Mouse (Mus musculus): ENCODE measurements at regions not wholly inside any gene's neighbourhood (a gene's known extent, or its start where the extent isn't known, plus 50 kb on each side); places are given as distances from the start of the nearest gene placed in this dataset.

DNA sequence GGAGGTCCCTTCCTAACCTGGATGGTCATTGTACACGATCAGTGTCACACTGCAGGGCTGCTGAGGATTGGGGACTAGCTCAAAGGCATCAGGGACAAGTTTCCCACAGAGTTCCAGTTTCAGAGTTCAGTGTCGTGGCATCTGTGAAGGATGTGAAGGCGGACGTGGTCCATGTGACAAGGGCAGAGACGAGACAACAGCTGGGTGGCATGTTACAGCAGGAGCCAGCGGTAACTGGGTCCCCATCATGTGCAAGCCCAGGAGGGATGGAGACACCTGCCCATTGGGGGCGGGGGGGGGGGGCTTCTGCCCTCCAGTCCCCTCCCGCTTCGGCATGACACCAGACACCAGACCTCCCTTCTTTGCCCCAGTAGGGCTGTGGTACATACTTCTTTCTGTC, 241.6 kb downstream of the Opa1 start:
- H3K4me1 ChIP-seq (ENCODE audit: control insufficient read depth, insufficient read depth, low read length) = peaks cover 2% of the 10 kb centered on the region
- TF ChIP-seq CTCF (IDR thresholded peaks at IDR 0.05; ENCODE audit: control insufficient read depth, insufficient read depth, insufficient replicate concordance, low read depth, low read length) = no peak
- no peak for TF ChIP-seq POLR2A (IDR thresholded peaks at IDR 0.05; ENCODE audit: control insufficient read depth, low read depth, low read length)
- H3K4me3 ChIP-seq (ENCODE audit: control insufficient read depth, low read depth, low read length) = no peak overlapping the region
- H3K27ac ChIP-seq (ENCODE audit: control insufficient read depth, insufficient read depth, low read depth, low read length) = no peak overlapping the region
- no peaks in the 10 kb centered on the region for H3K36me3 ChIP-seq (ENCODE audit: control insufficient read depth, insufficient read depth, low read length)
- H3K27me3 ChIP-seq (ENCODE audit: control insufficient read depth, insufficient read depth, low read length) = no peaks in the 10 kb centered on the region

DNA sequence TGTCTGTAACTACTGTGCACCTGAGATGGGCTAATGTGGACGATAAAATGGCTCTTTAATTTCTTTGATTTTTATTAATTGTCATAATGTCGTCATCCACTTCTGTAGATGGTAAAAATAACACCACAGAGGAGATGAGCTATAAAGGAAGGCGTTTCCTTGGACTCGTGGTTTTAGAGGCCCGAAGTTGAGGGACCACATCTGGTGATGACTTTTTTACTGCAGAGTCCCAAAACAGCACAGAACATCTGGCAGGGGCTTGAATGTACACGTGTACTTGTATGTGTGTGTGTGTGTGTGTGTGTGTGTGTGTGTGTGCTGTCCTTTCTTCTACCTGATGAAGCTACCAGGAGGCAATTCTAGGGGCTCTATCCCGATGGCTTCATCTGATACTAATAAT, 242.1 kb upstream of the Hes1 start:
- H3K4me3 ChIP-seq (ENCODE audit: control insufficient read depth, low read depth, low read length) = no peak overlapping the region
- H3K27ac ChIP-seq (ENCODE audit: control insufficient read depth, insufficient read depth, low read depth, low read length) = no peak overlapping the region
- no peaks in the 10 kb centered on the region for H3K36me3 ChIP-seq (ENCODE audit: control insufficient read depth, insufficient read depth, low read length)
- no peaks in the 10 kb centered on the region for H3K27me3 ChIP-seq (ENCODE audit: control insufficient read depth, insufficient read depth, low read length)
- no peak for TF ChIP-seq POLR2A (IDR thresholded peaks at IDR 0.05; ENCODE audit: control insufficient read depth, low read depth, low read length)
- TF ChIP-seq CTCF (IDR thresholded peaks at IDR 0.05; ENCODE audit: control insufficient read depth, insufficient read depth, insufficient replicate concordance, low read depth, low read length) = no peak
- peaks cover 2% of the 10 kb centered on the region for H3K4me1 ChIP-seq (ENCODE audit: control insufficient read depth, insufficient read depth, low read length)

DNA sequence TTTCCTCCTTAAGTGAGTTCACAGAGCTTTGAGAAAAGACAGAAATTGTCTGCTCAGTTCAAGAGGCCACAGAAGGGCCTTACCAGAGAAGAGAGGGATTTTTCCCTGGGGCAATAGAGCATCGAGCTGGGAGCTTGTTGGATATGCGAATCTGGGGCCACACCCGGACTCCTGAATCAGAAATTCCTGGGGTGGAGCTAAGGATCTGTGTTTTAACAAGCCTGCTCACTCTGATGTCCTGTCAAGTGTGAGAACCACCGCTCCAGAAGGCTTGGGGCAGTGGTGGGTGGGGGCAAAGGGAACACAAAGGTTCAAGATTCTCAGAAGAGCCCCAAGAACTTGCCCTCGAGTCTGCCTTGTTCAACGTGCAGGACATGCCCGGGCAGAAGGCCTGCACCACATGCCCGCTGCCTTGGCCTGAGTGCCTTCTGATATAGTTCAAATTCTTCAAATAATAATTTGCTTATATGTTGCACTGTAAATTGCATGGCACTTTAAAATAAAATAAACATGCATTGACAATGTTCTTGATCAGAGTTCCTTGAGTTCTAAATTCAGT, 241.3 kb upstream of the Hes1 start:
- peaks cover 2% of the 10 kb centered on the region for H3K4me1 ChIP-seq (ENCODE audit: control insufficient read depth, insufficient read depth, low read length)
- no peak overlapping the region for H3K4me3 ChIP-seq (ENCODE audit: control insufficient read depth, low read depth, low read length)
- no peaks in the 10 kb centered on the region for H3K36me3 ChIP-seq (ENCODE audit: control insufficient read depth, insufficient read depth, low read length)
- TF ChIP-seq POLR2A (IDR thresholded peaks at IDR 0.05; ENCODE audit: control insufficient read depth, low read depth, low read length) (no peak), CTCF (IDR thresholded peaks at IDR 0.05; ENCODE audit: control insufficient read depth, insufficient read depth, insufficient replicate concordance, low read depth, low read length) (no peak)
- no peaks in the 10 kb centered on the region for H3K27me3 ChIP-seq (ENCODE audit: control insufficient read depth, insufficient read depth, low read length)
- no peak overlapping the region for H3K27ac ChIP-seq (ENCODE audit: control insufficient read depth, insufficient read depth, low read depth, low read length)

DNA sequence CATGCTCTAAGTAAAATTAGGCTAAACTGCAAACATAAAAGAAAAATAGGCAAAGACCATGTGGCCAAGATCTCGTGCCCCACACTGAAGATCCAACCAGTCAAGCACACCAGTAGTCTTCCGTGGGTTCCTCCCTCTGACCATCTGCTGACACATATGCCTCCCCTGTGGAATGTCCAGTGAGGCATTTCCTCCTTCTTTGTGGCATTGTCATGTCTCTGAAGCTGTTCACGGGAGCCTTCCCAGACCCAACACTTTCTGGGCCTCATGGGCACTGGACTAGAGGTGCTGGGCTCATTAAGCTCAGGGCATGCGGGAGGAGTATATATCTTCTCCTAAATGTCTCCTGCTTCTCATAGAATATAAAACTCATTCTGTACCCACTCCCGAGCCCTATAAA, 237.3 kb upstream of the Hes1 start:
- Histone ChIP-seq H3K4me3 (ENCODE audit: control insufficient read depth, low read depth, low read length) (no peak overlapping the region), H3K4me1 (ENCODE audit: control insufficient read depth, insufficient read depth, low read length) (no peaks in the 10 kb centered on the region)
- TF ChIP-seq CTCF (IDR thresholded peaks at IDR 0.05; ENCODE audit: control insufficient read depth, insufficient read depth, insufficient replicate concordance, low read depth, low read length) = no peak
- no peak for TF ChIP-seq POLR2A (IDR thresholded peaks at IDR 0.05; ENCODE audit: control insufficient read depth, low read depth, low read length)

DNA sequence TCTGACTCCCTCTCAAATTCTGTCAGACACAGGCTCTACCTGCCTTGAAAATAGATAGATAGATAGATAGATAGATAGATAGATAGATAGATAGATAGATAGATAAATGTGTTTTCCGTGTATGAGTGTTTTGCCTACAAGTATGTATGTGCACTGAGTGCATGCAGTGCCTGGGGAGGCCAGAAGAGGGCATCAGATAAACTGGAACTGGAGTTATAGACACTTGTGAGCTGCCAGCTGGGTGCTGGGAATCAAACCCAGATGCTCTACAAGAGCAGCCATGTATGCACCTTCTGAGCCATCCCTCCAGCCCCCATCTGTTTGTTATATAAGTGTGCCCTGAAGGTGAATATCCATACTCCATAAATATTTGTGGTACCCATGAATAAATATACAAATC, 236.4 kb upstream of the Hes1 start:
- Histone ChIP-seq H3K4me3 (ENCODE audit: control insufficient read depth, low read depth, low read length) (no peak overlapping the region), H3K27me3 (ENCODE audit: control insufficient read depth, insufficient read depth, low read length) (no peaks in the 10 kb centered on the region), H3K36me3 (ENCODE audit: control insufficient read depth, insufficient read depth, low read length) (no peaks in the 10 kb centered on the region), H3K4me1 (ENCODE audit: control insufficient read depth, insufficient read depth, low read length) (no peaks in the 10 kb centered on the region), H3K27ac (ENCODE audit: control insufficient read depth, insufficient read depth, low read depth, low read length) (no peak overlapping the region)
- TF ChIP-seq POLR2A (IDR thresholded peaks at IDR 0.05; ENCODE audit: control insufficient read depth, low read depth, low read length) (no peak), CTCF (IDR thresholded peaks at IDR 0.05; ENCODE audit: control insufficient read depth, insufficient read depth, insufficient replicate concordance, low read depth, low read length) (no peak)

More for the DNA sequence above, 237.3 kb upstream of the Hes1 start:
- H3K27me3 ChIP-seq (ENCODE audit: control insufficient read depth, insufficient read depth, low read length) = no peaks in the 10 kb centered on the region
- H3K36me3 ChIP-seq (ENCODE audit: control insufficient read depth, insufficient read depth, low read length) = no peaks in the 10 kb centered on the region
- H3K27ac ChIP-seq (ENCODE audit: control insufficient read depth, insufficient read depth, low read depth, low read length) = no peak overlapping the region

DNA sequence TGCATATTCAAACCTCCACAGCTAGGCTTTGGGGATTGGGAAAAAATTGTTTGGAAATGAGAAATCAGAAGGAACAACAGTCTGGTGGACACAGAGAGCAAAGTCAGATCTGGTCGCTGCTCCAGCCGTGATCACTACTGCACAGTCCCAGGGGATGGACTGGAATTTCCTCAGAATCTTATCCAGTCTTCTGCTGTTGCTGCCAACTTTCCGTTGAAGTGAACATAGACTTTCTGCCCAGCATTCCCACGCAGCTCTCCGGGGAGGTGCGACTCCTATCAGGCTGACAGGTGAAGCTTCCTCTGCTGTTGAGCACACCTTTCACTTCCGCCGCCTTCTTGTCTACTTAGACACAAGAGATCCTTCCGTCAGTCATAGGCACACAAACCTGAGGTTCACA, 234.7 kb upstream of the Hes1 start:
- TF ChIP-seq POLR2A (IDR thresholded peaks at IDR 0.05; ENCODE audit: control insufficient read depth, low read depth, low read length) (no peak), CTCF (IDR thresholded peaks at IDR 0.05; ENCODE audit: control insufficient read depth, insufficient read depth, insufficient replicate concordance, low read depth, low read length) (no peak)
- H3K4me3 ChIP-seq (ENCODE audit: control insufficient read depth, low read depth, low read length) = no peak overlapping the region
- no peaks in the 10 kb centered on the region for H3K4me1 ChIP-seq (ENCODE audit: control insufficient read depth, insufficient read depth, low read length)
- H3K27ac ChIP-seq (ENCODE audit: control insufficient read depth, insufficient read depth, low read depth, low read length) = no peak overlapping the region
- no peaks in the 10 kb centered on the region for H3K36me3 ChIP-seq (ENCODE audit: control insufficient read depth, insufficient read depth, low read length)
- no peaks in the 10 kb centered on the region for H3K27me3 ChIP-seq (ENCODE audit: control insufficient read depth, insufficient read depth, low read length)

DNA sequence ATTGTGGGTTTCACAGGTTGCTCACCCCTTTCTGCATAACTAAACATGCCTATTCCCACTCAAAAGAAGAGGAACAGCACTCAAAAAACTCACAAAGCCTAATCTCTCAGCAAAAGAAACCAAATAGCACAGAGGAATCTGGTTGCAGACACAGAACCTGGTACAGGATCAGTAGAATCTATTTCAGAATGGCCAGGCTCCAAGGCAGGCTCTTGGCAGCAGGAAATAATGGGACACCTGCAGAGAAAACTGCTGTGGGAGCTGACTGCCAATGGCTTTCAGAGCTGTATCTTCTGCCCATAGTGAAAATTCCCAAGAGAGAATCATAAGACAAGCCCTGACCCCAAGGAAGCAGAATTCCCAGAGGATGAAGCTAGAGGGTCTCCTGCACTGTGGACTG, 234.1 kb upstream of the Hes1 start:
- Histone ChIP-seq H3K27me3 (ENCODE audit: control insufficient read depth, insufficient read depth, low read length) (no peaks in the 10 kb centered on the region), H3K36me3 (ENCODE audit: control insufficient read depth, insufficient read depth, low read length) (no peaks in the 10 kb centered on the region), H3K4me3 (ENCODE audit: control insufficient read depth, low read depth, low read length) (no peak overlapping the region), H3K4me1 (ENCODE audit: control insufficient read depth, insufficient read depth, low read length) (no peaks in the 10 kb centered on the region), H3K27ac (ENCODE audit: control insufficient read depth, insufficient read depth, low read depth, low read length) (no peak overlapping the region)
- no peak for TF ChIP-seq POLR2A (IDR thresholded peaks at IDR 0.05; ENCODE audit: control insufficient read depth, low read depth, low read length)
- TF ChIP-seq CTCF (IDR thresholded peaks at IDR 0.05; ENCODE audit: control insufficient read depth, insufficient read depth, insufficient replicate concordance, low read depth, low read length) = no peak

DNA sequence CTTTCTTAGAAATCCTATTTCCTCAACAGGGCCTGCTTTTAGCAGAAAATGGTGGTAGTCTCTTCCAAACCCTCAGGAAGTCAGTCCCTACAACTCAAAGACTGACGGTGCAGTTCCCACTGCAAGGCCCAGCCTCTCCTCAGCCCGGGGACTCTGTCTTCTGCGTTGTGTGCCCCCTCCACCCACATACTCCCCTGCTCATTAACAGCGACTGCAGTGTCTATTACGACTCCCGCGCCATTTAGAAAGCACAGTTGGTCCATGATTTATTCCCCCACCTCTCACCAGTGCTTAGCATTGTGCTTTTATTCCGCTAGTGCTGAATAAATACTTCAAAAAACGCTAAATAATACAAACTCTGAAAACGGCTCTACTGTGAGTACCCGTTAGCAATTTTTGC, 230.9 kb upstream of the Hes1 start:
- H3K36me3 ChIP-seq (ENCODE audit: control insufficient read depth, insufficient read depth, low read length) = no peaks in the 10 kb centered on the region
- TF ChIP-seq POLR2A (IDR thresholded peaks at IDR 0.05; ENCODE audit: control insufficient read depth, low read depth, low read length) (no peak), CTCF (IDR thresholded peaks at IDR 0.05; ENCODE audit: control insufficient read depth, insufficient read depth, insufficient replicate concordance, low read depth, low read length) (no peak)
- H3K27me3 ChIP-seq (ENCODE audit: control insufficient read depth, insufficient read depth, low read length) = no peaks in the 10 kb centered on the region

More for the DNA sequence above, 230.9 kb upstream of the Hes1 start:
- peaks cover 3% of the 10 kb centered on the region for H3K4me1 ChIP-seq (ENCODE audit: control insufficient read depth, insufficient read depth, low read length)
- H3K27ac ChIP-seq (ENCODE audit: control insufficient read depth, insufficient read depth, low read depth, low read length) = no peak overlapping the region
- no peak overlapping the region for H3K4me3 ChIP-seq (ENCODE audit: control insufficient read depth, low read depth, low read length)
